Mouse (Mus musculus): ENCODE measurements around the gene Defb35.
"Not testable (repeated sequence)": the region's sequence is repeated elsewhere in the genome, so short reads cannot be mapped to it uniquely, and the experiment has no call there.

The Defb35 gene

GRCm38 (mm10) chr8:21938052-21938451 is at the start of gene Defb35:
Gene Defb35, plus strand, starts transcription at chr8:21938352.
- in situ Hi-C loops (cut with MboI, MseI), result not testable (repeated sequence)

GRCm38 (mm10) chr8:21906290-21906689 is 31.9 kb upstream of the Defb35 start, which contains the start of gene Defb11:
Gene Defb11, minus strand, starts transcription at chr8:21906412.
- in situ Hi-C loops (cut with MboI, MseI), result not testable (repeated sequence)

GRCm38 (mm10) chr8:21911931-21912330 is 26.2 kb upstream of the Defb35 start:
- in situ Hi-C loops (cut with MboI, MseI), result no loop called here

- in situ Hi-C loops (cut with MboI, MseI), result no loop called here
Observed at GRCm38 (mm10) chr8:21912554-21912953, 25.6 kb upstream of the Defb35 start.

GRCm38 (mm10) chr8:21915625-21916024 is 22.5 kb upstream of the Defb35 start:
- in situ Hi-C loops (cut with MboI, MseI), result no loop called here

GRCm38 (mm10) chr8:21930754-21931153 is 7.4 kb upstream of the Defb35 start:
- in situ Hi-C loops (cut with MboI, MseI), result not testable (repeated sequence)

GRCm38 (mm10) chr8:21932610-21933009 is 5.5 kb upstream of the Defb35 start, which contains the start of gene Defb15:
Gene Defb15, minus strand, starts transcription at chr8:21932710.
- in situ Hi-C loops (cut with MboI, MseI), result no loop called here

- in situ Hi-C loops (cut with MboI, MseI), result no loop called here
Observed at GRCm38 (mm10) chr8:21946462-21946861, 8.3 kb downstream of the Defb35 start, which contains the start of gene Defb13. Gene Defb13, plus strand, starts transcription at chr8:21946762.

- in situ Hi-C loops (cut with MboI, MseI), result no loop called here
Observed at GRCm38 (mm10) chr8:21947311-21948017, 9.3 kb downstream of the Defb35 start.

GRCm38 (mm10) chr8:21955321-21955720 is 17.2 kb downstream of the Defb35 start:
- in situ Hi-C loops (cut with MboI, MseI), result no loop called here

- in situ Hi-C loops (cut with MboI, MseI), result no loop called here
Observed at GRCm38 (mm10) chr8:21956336-21956735, 18.2 kb downstream of the Defb35 start.

- in situ Hi-C loops (cut with MboI, MseI), result no loop called here
Observed at GRCm38 (mm10) chr8:21958414-21958813, 20.3 kb downstream of the Defb35 start, which contains the start of gene Fam90a1a. Gene Fam90a1a, plus strand, starts transcription at chr8:21958714.

GRCm38 (mm10) chr8:21966646-21967045 is 28.5 kb downstream of the Defb35 start:
- in situ Hi-C loops (cut with MboI, MseI), result no loop called here

GRCm38 (mm10) chr8:21969475-21969874 is 31.3 kb downstream of the Defb35 start, which contains the start of gene Ccdc70:
Gene Ccdc70, plus strand, starts transcription at chr8:21969775.
- in situ Hi-C loops (cut with MboI, MseI), result no loop called here

GRCm38 (mm10) chr8:21978193-21978592 is 40.0 kb downstream of the Defb35 start:
- in situ Hi-C loops (cut with MboI, MseI), result no loop called here

GRCm38 (mm10) chr8:21981664-21982337 is 43.6 kb downstream of the Defb35 start:
- in situ Hi-C loops (cut with MboI, MseI), result no loop called here

All from T-helper 1 cell (primary cell).